Mouse (Mus musculus): ENCODE data around the gene Stk32c.
A peak's percentile ranks its signal among the peaks of the same experiment; 100 is the strongest.

Stk32c gene

GRCm38 (mm10) chr7:139094761-139095160, 118.3 kb downstream of the Stk32c start:
- DNase-seq (ENCODE audit: inconsistent ontology term): no peak

GRCm38 (mm10) chr7:139093781-139094180, 119.3 kb downstream of the Stk32c start:
- no peak for DNase-seq (ENCODE audit: inconsistent ontology term)

- no peak for DNase-seq (ENCODE audit: inconsistent ontology term)
Observed at GRCm38 (mm10) chr7:139093124-139093523, 120.0 kb downstream of the Stk32c start.

GRCm38 (mm10) chr7:139092676-139093075, 120.4 kb downstream of the Stk32c start:
- DNase-seq (ENCODE audit: inconsistent ontology term): no peak

- no peak for DNase-seq (ENCODE audit: inconsistent ontology term)
Observed at GRCm38 (mm10) chr7:139091681-139092080, 121.4 kb downstream of the Stk32c start.

- peak; percentile 74 for DNase-seq (ENCODE audit: inconsistent ontology term)
Observed at GRCm38 (mm10) chr7:139089892-139090874, 122.9 kb downstream of the Stk32c start.

- peak; percentile 94 for DNase-seq (ENCODE audit: inconsistent ontology term)
Observed at GRCm38 (mm10) chr7:139087801-139088200, 125.3 kb downstream of the Stk32c start.

- peak; percentile 57 for DNase-seq (ENCODE audit: inconsistent ontology term)
Observed at GRCm38 (mm10) chr7:139086195-139087158, 126.6 kb downstream of the Stk32c start.

- peak; percentile 86 for DNase-seq (ENCODE audit: inconsistent ontology term)
Observed at GRCm38 (mm10) chr7:139085629-139086194, 127.4 kb downstream of the Stk32c start, which contains the start of gene Dpysl4. Dpysl4 (plus strand) TSS chr7:139086001.

- DNase-seq (ENCODE audit: inconsistent ontology term): no peak
Observed at GRCm38 (mm10) chr7:139084316-139084715, 128.8 kb downstream of the Stk32c start.

GRCm38 (mm10) chr7:139082281-139082680, 130.8 kb downstream of the Stk32c start:
- no peak for DNase-seq (ENCODE audit: inconsistent ontology term)

- DNase-seq (ENCODE audit: inconsistent ontology term): no peak
Observed at GRCm38 (mm10) chr7:139081158-139081557, 131.9 kb downstream of the Stk32c start.

GRCm38 (mm10) chr7:139080714-139081113, 132.4 kb downstream of the Stk32c start:
- DNase-seq (ENCODE audit: inconsistent ontology term): no peak

GRCm38 (mm10) chr7:139079141-139079540, 134.0 kb downstream of the Stk32c start:
- no peak for DNase-seq (ENCODE audit: inconsistent ontology term)

- no peak for DNase-seq (ENCODE audit: inconsistent ontology term)
Observed at GRCm38 (mm10) chr7:139078181-139078580, 134.9 kb downstream of the Stk32c start.

- peak; percentile 44 for DNase-seq (ENCODE audit: inconsistent ontology term)
Observed at GRCm38 (mm10) chr7:139077283-139077682, 135.8 kb downstream of the Stk32c start.

GRCm38 (mm10) chr7:139075054-139075794, 137.9 kb downstream of the Stk32c start:
- DNase-seq (ENCODE audit: inconsistent ontology term): no peak

GRCm38 (mm10) chr7:139074189-139074588, 138.9 kb downstream of the Stk32c start:
- DNase-seq (ENCODE audit: inconsistent ontology term): no peak

GRCm38 (mm10) chr7:139068182-139068623, 144.9 kb downstream of the Stk32c start:
- DNase-seq (ENCODE audit: inconsistent ontology term): peak; percentile 75

GRCm38 (mm10) chr7:139063406-139063805, 149.7 kb downstream of the Stk32c start:
- no peak for DNase-seq (ENCODE audit: inconsistent ontology term)

Measured in Muller cell, postnatal 12 days (primary cell).